Mouse (Mus musculus) cerebellum, adult 2 months (tissue): ENCODE measurements around the gene Trpm8.

Source experiments
- CTCF ChIP-seq: fragments of 200-500 bp; IDR thresholded peaks from 2 replicates; pipeline ENCODE4 v1.5.1; 2011; ENCODE audit warnings: low read depth, mild to moderate bottlenecking, control low read depth, low read length, moderate library complexity, borderline replicate concordance; ENCODE audit not compliant: insufficient read depth
- POLR2A ChIP-seq: fragments of 200-500 bp; IDR thresholded peaks from 2 replicates; pipeline ENCODE4 v1.6.1; 2011; ENCODE audit warnings: low read length, control low read depth, borderline replicate concordance; ENCODE audit not compliant: insufficient read depth

GRCm38 (mm10) chr1:88285652-88286051, 8.2 kb downstream of the Trpm8 start:
- TF ChIP-seq CTCF (no peak), POLR2A (no peak)
